Mouse (Mus musculus): ENCODE measurements at regions not wholly inside any gene's neighbourhood (a gene's known extent, or its start where the extent isn't known, plus 50 kb on each side); places are given as distances from the start of the nearest gene placed in this dataset.

DNA sequence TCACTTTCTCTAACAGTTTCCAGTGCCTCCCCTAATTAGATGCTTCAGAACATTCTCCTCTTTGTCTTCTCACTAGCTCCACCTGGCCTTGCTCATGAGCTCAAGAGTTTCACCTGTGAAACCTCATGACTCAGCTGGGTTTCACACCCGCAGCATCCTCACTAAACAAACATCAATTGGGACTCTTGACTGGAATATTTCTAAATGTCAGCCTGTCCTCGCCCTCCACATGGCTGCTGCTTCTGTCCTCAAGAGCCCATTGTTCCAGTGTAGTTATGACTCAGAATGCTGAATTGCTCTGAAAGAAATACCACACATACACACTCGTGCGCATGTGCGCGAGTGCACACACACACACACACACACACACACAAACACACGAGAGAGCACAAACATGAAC is 407.2 kb downstream of the Prss52 start:
- no peak for DNase-seq (ENCODE audit: low spot score)

DNA sequence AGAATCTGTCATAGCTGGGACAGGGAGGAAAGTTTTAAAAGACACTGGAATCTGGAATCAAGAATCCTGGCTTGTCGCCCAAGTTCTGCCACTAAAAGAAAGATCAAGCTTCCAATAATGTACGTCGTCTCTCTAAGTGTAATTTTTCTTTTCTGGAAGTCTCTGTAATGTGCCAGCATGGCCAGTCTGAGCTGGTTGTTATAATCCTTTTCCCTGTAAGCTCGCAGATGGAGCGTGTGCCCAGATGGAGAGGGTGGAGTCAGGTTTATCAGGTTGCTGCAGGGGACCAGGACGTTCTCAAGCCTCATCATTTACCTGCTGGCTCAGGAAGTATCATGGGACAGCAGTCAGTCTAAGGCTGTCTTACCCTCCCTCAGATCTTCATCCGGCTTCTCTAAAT is 408.6 kb downstream of the Prss52 start:
- no peak for DNase-seq (ENCODE audit: low spot score)

DNA sequence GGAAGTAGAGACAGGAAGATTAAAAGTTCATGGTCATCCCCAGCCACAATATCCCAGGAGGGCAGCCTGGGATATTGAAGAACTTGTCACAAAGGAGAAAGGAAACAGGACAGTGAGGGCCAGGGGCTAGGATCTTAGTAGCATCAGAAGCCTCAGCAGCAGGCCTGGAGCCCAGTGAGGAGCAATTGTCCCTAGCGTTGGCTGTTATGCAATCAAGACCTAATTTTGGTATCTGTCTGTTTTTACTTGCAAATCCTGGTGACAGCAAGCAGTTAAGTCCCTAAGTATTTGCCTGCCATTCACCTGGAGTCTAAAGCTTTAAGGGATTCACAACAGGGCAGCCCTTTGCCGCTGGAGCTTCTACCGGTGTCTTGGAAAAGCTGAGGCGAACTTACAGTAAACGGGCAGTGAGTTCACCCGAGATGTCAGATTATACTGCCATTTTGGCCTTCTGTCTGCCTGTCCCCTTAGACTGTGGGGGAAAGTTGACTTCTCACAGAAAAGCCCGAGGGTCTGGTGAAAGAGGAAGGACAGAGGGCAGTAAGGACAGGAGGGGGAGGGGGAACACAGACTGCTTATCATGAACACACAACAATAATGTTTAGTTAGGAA is 413.6 kb downstream of the Prss52 start:
- no peak for DNase-seq (ENCODE audit: low spot score)

DNA sequence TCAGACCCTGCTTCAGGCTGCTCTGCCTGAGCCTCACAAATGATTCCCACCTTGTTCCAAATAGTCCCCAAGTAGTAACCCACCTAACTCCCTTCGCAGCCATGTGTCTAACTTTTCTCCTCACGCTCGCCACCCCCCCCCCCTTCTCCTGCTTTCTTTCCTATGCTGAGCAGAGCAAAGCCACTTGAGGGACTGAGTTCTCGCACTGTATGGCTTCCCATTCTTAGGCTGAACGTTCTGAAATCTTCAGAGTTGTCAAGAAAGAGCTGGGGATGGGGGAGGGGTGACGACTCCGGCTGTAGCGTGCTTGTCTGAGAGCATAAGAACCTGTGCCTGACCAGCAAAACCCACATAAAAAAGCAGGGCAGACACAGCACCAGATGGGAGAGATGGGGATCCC is 420.6 kb downstream of the Prss52 start:
- no peak for DNase-seq (ENCODE audit: low spot score)

DNA sequence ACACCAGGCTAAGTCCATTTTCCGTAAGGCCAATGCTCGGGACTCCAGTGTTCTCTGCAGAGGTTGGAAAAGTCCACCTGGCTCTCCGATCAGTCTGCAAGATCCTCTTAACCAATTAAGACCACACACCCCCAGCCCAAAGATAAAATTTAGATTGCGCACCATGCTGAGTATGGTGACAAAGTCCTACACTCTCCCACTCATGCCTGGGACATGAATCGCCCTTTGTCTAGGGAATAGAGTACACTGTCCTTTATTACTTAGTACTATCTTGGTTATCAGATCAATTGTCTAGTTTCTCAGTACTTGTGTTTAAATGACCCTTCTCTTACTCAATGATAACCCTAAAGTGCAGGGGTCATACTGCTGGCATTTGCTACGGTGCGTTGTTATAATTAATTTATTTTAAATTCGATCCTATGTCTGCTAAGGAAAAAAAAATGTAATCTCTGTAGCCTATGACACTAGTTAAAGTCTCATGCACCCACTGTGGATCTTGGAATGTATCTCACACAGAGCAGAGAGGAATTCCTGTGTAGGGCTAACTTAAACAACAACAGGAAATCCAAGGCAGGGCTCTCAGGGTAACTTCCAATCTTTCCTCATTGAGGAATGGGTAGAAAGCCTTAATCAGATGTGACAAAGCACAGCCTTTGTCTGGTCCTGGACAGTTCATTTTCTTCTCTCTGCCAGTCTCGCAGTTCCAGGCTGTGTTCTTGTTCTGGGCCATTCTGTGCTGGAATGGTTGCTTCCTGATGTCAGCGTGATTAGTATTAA is 421.4 kb downstream of the Prss52 start:
- DNase-seq (ENCODE audit: low spot score) = no peak

DNA sequence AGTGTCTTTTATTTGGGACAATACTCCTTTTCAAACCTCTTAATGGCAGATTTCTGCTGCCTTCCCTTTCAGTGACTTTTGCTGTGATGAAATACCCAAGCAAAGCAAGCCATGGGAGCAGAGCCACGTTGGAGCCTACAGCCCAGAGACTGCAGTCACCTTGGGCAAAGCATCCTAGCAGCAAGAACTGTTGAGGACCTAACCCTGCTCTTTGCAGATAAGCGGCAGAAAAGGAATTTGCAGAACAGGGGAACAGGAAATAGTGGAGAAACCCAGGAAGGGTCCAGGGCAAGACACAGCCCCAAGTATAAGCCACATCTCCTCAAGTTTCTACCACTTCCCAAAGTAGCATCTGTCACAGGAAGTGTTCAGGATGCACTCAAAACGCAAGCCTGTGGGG is 426.5 kb downstream of the Prss52 start:
- DNase-seq (ENCODE audit: low spot score) = no peak

DNA sequence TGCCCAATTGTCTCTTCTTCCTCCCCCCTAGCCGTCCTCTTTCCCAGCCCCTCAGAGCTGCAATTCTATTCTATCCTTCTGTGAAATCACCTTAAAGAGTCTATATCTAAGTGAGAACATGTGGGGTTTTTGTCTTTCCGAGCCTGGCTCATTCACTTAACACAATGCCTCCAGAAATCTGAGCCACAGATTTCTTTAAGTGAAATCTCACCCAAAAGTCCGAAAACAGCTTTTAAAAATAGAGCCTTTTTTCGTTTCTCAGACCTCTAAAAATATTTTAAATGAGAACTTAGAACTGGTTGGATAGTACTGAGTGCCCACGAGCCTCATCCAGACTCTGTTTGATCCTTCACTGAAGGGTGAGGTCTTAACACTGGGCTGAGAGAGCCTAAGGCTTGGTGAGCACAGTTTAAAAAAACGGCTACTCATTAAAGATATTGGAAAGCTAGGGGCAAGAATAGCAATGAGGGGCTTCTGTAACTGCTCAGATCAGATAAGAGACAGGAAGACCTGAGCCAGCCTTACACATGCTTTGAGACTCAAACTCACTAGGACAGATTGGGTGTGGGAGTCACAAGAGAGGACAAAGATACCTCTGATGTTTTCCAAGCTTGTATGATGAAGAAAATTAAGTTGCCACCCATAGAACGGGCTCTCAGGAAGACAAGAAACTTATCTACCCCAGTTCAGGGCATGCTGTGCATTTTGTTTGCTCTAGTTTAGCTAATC is 427.3 kb downstream of the Prss52 start:
- DNase-seq (ENCODE audit: low spot score) = no peak

DNA sequence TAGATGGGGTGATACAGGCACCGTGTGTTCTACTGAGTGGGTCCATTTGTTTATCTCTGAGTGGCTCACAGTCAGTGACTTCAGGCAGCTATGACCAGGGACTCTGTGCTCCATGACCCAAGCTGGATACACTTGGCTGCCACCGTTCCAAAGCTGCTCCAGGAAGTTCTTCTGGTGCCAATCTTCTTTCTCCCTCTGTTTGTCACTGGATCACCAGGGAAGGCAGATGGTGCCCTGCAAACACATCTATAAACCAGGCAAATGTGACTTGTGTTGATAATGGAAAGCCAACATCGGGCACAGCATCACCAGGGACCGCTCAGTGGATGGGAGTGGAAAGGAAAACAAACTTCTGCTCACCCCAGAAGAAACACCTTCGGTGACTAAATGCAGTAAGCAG is 428.3 kb downstream of the Prss52 start:
- no peak for DNase-seq (ENCODE audit: low spot score)

DNA sequence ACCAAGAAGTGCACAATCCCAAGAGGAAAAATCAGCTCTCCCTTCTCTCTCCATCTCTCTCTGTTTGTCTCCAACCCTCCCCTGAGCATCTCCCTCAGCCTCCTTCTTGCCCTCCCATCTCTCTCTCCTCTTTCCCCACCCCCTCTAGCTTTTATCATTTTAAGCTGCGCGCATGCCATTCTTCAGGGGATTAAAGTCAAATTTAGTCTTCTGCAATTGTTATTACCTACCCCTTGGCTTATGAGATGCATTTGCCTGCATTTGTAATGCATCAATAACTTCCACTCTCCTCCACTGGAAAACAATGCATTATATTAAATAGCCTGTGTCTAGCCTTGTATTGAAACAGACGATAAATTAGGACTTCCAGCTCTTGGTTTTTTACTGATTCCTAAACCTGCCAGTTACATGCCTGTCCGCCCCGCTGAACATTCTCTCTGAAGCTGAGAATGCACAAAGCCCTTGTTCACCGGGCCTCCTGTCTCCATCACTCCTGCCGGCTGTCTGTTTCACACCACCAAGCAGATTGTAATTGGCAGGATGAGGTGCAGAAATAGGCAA is 429.6 kb downstream of the Prss52 start:
- no peak for DNase-seq (ENCODE audit: low spot score)

DNA sequence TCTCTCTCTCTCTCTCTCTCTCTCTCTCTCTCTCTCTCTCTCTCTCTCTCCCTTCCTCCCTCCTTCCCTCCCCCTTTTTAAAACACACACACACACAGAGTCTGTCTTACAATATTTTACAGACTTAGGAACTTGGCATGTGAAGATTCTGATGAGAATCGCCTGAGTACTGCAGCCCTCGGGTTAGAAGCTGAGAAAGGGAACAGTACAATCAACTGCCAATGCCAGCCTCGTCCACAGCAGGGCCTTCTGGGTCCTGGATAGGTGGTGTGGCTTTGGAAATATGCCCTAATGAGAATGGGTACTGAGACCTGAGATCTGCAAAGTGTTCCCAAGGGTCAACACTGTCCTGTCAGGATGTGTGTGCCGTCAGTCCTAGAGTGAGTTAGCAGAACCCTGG is 430.1 kb downstream of the Prss52 start:
- DNase-seq (ENCODE audit: low spot score) = no peak

DNA sequence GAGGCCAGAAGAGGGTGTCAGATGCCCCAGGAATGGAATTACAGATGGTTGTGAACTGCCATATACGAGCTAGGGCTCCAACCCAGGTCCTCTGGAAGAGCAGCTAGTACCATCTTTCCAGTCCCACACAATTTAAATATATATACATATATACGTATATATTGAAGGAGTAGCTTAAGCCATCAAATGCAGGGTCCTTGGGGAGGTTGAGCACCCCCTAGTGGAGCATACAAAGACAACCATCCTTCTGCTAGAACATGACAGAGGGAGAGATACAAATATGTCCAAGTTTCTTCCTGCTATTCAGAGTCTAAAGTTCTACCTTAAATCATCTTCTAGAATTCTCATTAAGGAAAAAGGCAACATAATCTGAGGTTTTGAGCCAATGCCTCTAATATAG is 435.4 kb downstream of the Prss52 start:
- no peak for DNase-seq (ENCODE audit: low spot score)

DNA sequence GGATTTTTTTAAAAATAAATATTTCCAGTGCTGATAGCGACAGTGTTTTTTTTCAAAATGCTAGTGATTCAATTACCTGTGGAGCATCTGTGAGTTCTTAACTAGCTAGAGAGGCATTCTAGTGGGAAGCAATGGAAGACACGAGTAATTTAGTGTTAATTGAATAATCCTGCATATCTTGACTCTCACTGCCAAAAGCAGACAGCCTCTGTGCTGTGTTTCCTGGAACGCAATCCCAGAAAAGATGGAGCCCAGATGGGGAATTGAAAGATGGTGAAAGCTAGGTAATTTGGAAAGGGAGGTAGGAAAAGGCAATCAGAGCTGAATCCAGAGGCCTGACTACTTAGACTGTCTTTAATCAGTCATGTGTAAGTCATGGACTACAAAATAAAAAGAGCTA is 441.0 kb downstream of the Prss52 start:
- DNase-seq (ENCODE audit: low spot score) = no peak

DNA sequence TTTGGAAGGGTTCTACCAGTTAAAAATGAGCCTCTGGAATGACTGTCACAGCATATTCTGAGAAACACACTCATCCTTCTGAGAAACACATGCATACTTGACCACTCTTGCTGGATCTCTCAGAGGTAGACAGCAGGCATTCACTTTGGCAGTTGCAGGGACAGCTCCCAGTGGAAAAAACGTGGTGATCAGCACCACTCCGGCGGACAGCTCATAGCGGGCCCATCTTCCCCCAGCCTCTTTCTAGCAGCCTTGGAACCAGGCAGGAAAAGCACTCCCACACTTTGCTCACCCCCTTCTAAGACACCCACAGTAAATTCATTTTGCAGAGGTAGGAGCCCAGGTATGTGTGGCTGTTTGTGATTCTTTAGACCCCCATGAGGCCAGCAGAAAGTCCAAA is 442.7 kb downstream of the Prss52 start:
- peak; percentile 48 for DNase-seq (ENCODE audit: low spot score)

DNA sequence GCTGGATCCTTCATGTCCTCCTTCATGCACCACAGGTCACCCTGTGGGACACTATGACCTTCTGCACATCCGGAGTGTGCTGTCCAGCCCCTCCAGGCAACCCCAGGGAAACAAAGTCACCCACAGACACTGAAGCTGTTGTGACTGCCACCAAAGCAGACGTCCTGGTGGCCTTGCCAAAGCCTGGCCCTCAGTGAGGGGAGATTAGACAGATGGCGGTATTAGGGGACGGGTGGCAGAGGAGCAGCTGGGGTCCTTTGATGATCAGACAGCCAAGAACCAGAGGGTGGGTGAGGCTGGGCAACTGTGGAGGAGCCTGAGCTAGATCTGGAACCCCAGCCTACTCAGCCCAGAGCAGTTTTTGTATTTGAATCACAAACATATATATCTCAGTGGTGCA is 448.9 kb downstream of the Prss52 start:
- no peak for DNase-seq (ENCODE audit: low spot score)

DNA sequence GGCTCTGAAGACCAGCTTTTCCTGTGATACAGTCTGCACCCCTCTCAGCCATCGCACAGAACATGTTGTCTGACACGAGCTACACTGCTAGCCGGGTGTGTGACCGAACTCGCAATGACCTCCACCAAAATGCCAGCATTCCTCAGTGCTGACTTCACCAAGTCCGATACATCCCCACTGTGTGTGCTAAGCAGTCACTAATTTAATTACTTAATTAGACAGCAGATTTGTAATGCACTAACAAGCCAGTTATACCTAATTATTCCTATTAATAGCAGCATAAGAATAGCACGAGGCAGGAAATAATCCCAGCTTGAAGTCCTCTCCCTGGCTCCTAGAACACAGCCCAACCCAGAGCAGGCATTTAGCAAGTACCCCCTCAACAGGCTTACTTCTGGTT is 452.0 kb downstream of the Prss52 start:
- no peak for DNase-seq (ENCODE audit: low spot score)

DNA sequence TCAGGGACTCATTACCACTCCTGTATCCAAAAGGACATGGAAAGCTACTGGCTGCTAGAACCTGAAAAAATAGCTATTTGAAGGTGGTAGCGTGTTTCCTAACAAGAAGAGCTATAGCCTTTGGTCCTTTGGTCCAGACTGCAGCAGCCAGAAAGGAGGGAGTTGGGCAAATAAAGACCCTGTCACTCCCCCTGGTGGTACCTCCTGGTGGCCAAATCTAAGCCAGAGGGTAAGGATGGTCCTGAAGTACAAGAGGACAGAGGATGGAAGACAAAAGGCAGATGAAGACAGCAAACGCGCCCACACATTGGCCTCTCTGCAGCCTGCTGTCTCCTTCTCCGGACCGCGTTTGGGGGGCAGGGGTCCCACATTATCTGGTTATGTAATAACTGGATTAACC is 453.4 kb downstream of the Prss52 start:
- no peak for DNase-seq (ENCODE audit: low spot score)

DNA sequence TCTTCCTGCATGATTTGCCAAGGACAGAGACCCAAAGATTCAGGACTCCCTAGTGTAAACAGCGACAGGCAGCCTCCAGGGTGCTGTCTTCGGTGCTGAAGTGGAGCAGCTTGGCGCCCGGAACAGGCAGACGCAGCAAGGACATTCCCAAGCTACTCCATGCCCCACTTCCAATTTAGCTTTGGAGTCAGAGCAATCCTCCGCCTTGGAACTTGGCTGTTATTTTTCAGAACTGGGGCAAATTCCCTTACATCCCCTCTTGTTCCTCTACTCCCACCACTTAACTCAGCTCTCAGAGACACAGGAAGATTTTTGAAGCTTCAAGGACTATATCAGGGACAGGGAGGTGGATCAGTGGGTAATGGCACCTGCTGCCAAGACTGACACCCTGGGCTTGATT is 464.6 kb downstream of the Prss52 start:
- peak; percentile 10 for DNase-seq (ENCODE audit: low spot score)

DNA sequence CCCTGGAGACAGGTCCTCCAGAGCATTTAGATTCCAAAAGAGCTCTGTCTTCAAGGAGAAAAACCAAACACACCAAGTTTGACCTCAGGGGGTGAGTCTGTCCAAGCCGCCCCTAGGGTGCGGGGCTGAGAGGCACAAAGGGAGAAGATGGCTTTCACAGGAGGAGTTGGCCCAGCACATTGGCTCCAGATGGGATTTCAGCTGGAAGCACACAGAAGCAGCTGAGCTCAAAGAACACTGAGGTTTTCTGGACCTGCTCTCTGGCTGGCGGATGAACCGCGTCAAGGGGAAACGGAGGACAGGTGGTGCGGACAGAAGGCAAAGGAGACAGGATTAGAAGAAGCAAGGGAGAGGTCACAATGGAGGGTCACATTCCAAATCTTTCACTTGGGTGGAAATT is 466.9 kb downstream of the Prss52 start:
- DNase-seq (ENCODE audit: low spot score) = no peak

DNA sequence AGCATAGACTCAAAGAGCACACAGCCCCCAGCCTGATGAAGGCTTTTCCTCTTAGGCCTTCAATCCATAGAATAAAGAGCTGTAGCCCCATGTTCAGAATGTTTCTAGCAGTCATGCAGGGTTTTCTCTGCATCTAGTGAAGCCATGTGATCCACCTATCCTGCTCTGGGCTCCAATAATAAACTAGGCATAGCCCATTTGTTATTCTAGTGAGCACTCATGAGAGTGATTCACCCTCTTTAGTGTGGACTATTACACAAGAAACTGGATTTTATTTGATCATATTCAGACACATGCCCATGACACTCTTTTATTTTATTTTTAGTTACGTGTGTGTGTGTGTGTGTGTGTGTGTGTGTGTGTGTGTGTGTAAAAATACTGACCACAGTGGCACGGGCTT is 468.7 kb downstream of the Prss52 start:
- DNase-seq (ENCODE audit: low spot score) = no peak

DNA sequence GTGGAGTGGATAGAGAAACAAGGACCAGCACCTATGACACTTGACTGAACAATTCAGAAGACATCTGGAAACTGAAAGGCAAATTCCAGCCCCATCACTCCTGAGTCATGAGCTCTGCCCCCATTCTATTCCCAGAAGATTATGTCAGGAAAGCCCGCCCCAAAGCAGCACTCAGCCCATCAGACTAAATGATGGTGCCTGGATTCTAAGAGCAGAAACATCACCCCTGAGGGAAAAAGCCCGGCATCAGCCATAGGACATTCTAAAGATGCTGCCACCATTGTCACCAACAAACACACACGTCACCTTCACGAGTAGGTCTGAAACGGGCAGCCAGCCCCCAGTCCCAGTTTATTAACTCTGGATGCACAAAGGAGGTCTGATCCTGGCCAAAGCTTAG is 469.7 kb downstream of the Prss52 start:
- no peak for DNase-seq (ENCODE audit: low spot score)

DNA sequence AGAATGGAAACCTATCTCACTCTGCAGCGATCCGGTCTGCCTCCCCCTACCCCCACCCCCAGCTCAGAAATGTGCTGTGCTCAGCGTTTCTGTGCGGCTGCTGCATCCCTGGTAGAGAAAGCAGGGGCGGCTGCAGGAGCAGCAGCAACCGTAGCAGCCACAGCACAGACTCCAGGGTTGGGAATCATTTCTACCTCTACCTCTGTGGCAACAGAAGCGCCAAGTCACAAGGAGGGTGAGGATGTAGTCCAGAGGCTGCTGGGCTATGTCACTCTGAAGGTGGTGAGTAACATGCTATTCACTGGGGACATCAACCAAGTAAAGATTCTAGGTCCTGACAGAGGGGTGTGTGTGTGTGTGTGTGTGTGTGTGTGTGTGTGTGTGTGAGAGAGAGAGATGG is 470.2 kb downstream of the Prss52 start:
- DNase-seq (ENCODE audit: low spot score) = no peak

DNA sequence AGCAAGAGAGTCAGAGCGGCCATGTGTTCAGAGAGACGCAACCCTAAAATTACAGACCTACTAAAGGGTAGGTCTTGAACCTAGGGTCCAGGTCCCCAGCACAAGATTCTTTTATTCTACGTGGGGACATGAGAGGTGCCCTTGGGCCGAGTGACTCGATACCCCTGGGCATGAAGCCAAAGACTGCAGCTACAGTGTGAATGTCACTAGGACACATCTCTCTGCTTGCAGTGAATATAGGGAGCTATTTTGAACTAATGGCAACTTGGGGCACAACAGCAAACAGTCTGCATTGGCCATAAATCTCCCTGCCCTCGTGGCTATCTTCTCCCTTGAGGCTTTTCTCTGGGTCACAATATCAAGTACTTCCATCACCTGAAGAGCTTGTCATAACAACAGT is 470.7 kb downstream of the Prss52 start:
- no peak for DNase-seq (ENCODE audit: low spot score)

DNA sequence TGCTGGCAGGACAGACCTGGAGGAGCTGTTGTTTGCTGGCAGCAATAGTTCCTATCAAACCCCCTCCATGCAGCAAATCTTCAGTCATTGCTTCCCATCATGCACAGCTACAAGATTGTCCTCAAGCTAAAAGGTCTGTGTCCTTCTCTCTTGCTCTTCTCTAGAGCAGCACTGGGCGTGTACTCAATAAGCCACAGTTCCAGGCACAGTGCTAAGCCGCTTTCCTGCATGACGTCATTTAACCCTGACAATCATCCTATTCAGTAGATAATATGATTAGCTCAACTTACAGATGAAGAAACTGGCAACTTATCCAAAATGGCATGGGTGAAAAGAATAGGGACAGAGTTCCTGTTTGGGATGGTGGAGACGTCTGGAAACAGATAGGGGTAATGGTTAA is 471.9 kb downstream of the Prss52 start:
- no peak for DNase-seq (ENCODE audit: low spot score)
